Mouse (Mus musculus): ENCODE data around the gene Nr1i3.

DNA sequence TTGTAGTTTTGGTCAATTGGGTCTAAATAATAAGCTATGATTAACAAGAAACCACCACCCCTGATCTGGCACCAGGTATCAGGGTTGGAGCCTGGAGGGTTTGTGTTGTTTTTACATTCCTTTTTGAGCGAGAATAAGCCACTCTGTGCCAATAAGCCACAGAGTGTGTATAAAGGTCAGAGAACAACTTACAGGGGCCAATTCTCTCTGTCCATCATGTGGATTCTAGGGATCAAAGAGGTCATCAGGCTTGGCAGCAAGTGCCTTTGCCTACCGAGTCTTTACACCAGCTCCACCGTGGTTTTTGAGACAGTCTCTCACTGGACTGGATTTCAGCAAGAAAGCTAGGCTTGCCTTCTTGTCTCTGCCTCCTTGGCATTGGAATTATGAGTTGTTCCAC lies 916 bp upstream of the Nr1i3 start:
- TF ChIP-seq CTCF (IDR thresholded peaks at IDR 0.05; ENCODE audit: low read depth, low read length) (no peak), POLR2A (IDR thresholded peaks at IDR 0.05; ENCODE audit: borderline replicate concordance, low read depth, low read length) (no peak)
